Mouse (Mus musculus) ES-E14 (cell line): ENCODE results near the gene Lemd1. TPM values are rescaled to one million over a fixed set of nuclear protein-coding genes. Genes with fewer than 3 reads are reported as not detected.

Experiments used
- DNase-seq: peaks from one replicate; pipeline ENCODE4 v3.0.0-alpha.2; 2013; ENCODE audit warnings: low read depth, low spot score
- H3K27ac ChIP-seq: 2 replicates; pipeline ENCODE4 v1.5.1; 2012; ENCODE audit warnings: low read depth, mild to moderate bottlenecking, low read length, moderate library complexity, mixed read lengths; ENCODE audit not compliant: poor library complexity, insufficient read depth, severe bottlenecking
- H3K36me3 ChIP-seq: 2 replicates; pipeline ENCODE4 v1.6.1; 2012; ENCODE audit warnings: mild to moderate bottlenecking, low read length, moderate library complexity, mixed read lengths; ENCODE audit not compliant: control insufficient read depth, poor library complexity, insufficient read depth, severe bottlenecking
- H3K4me1 ChIP-seq, 2 experiments: fragments of 150-350 bp in 1 of 2; sonication (generic) in 1 of 2; 2 replicates each; pipeline ENCODE4 v1.6.1; 2012; ENCODE audit warnings: low read length in 2 of 2, mild to moderate bottlenecking in 1 of 2, mixed read lengths in 1 of 2; ENCODE audit not compliant: control insufficient read depth in 2 of 2, insufficient read depth in 2 of 2, poor library complexity in 1 of 2
- H3K4me3 ChIP-seq, 2 experiments: fragments of 150-350 bp in 1 of 2; sonication (generic) in 1 of 2; 2 replicates each; pipeline ENCODE4 v1.5.1; 2012; ENCODE audit warnings: low read length in 2 of 2, low read depth in 1 of 2, mild to moderate bottlenecking in 1 of 2, mixed read lengths in 1 of 2; ENCODE audit not compliant: insufficient read depth in 1 of 2, poor library complexity in 1 of 2, severe bottlenecking in 1 of 2
- H3K9ac ChIP-seq: 2 replicates; pipeline ENCODE4 v1.6.1; 2012; ENCODE audit warnings: low read depth, mild to moderate bottlenecking, low read length, mixed read lengths; ENCODE audit not compliant: poor library complexity, insufficient read depth, severe bottlenecking
- H3K9me3 ChIP-seq: fragments of 150-350 bp; sonication (generic); 2 replicates; pipeline ENCODE4 v1.6.1; 2012; ENCODE audit warnings: low read depth, mild to moderate bottlenecking, low read length; ENCODE audit not compliant: control insufficient read depth, insufficient read depth
- CHD2 ChIP-seq: IDR thresholded peaks from 2 replicates; pipeline ENCODE4 v1.6.1; 2014; ENCODE audit warnings: mild to moderate bottlenecking, low read depth, low read length, inconsistent platforms
- HCFC1 ChIP-seq: IDR thresholded peaks from 2 replicates; pipeline ENCODE4 v1.6.1; 2012; ENCODE audit warnings: low read length, inconsistent platforms, borderline replicate concordance; ENCODE audit not compliant: insufficient read depth
- MAFK ChIP-seq: IDR thresholded peaks from 2 replicates; pipeline ENCODE4 v1.6.1; 2014; ENCODE audit warnings: mild to moderate bottlenecking, low read depth, low read length, inconsistent platforms; ENCODE audit not compliant: insufficient read depth
- ZC3H11A ChIP-seq: IDR thresholded peaks from 2 replicates; pipeline ENCODE4 v1.6.1; 2012; ENCODE audit warnings: low read depth, mild to moderate bottlenecking, inconsistent platforms, low read length, borderline replicate concordance
- ZNF384 ChIP-seq: IDR thresholded peaks from 2 replicates; pipeline ENCODE4 v1.6.1; 2012; ENCODE audit warnings: low read depth, low read length, inconsistent platforms
- in situ Hi-C, 2 experiments: fragments of 600-800 bp; cut with MboI; formaldehyde crosslinking; loops; one replicate each; pipeline ENCODE4 v1.15.1; 2025; ENCODE audit warnings: low sequenced_read_pairs in 2 of 2, inconsistent platforms in 1 of 2; ENCODE audit not compliant: unreplicated experiment in 2 of 2
- total RNA-seq: library from RNA; depleted of rRNA; stranded (reverse); fragments of 300-350 nt; gene quantifications from 2 replicates; pipeline ENCODE4 v1.2.3, GENCODE M21; 2012; rRNA removed

Gene Lemd1
- total RNA-seq, 1 experiment, result 3.9 TPM

DNA sequence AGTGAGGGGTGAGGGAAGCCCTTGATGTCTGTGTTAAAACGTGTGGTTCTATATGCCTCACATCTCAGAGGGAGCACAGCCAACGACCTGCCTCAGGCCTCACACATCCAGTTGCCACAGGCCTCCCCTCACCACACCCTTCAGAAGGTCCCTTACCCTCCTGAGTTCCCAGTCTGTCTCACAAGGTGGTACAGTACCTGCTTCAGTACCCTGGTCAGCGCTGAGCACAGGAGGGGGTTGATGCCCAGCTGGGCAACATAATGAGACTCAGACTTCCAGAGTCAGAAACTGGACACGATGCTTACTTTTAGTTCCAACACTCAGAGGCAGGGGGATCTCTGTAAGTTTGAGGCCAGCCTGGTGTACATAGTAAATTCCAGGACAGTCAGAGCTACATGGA lies 115.6 kb downstream of the Lemd1 start:
- Histone ChIP-seq H3K4me3 (no peak overlapping the region), H3K27ac (no peak overlapping the region), H3K4me1 (peaks cover 2 to 10% of the 10 kb centered on the region in 2 experiments; a peak in 1 of 4 replicates), H3K9ac (no peak overlapping the region), H3K9me3 (no peaks in the 10 kb centered on the region), H3K36me3 (no peaks in the 10 kb centered on the region)
- in situ Hi-C loops, result loop anchor here in 1 of 2 experiments (5.0 kb wide), 1 partner anchor 50 kb away; no protein-coding TSS in a partner anchor
- no peak for DNase-seq
- TF ChIP-seq MAFK (no peak), CHD2 (no peak), ZC3H11A (no peak), ZNF384 (no peak), HCFC1 (no peak)

DNA sequence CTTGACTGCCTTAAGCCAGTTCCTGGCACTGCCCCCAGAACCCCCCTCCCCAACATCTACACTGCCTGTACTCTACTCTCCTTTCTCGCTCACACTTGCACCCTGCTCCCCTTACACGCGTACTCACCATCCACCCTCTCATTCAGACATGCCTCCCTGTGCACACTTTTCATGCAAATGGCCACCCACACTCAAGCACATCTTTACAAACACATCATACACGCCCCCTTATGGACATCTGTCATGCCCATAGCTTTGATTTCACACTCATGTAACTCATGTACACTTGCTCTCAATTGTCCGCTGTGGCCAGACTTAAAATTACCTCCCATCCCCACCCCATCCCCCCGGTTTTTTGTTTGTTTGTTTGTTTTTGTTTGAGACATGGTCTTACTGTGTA lies 116.7 kb downstream of the Lemd1 start:
- no peak overlapping the region for H3K9ac ChIP-seq
- in situ Hi-C loops, result loop anchor here in 1 of 2 experiments (5.0 kb wide), 1 partner anchor 49 kb away; no protein-coding TSS in a partner anchor

GRCm38 (mm10) chr1:132308674-132309073 lies 117.4 kb downstream of the Lemd1 start:
- H3K27ac ChIP-seq, result no peak overlapping the region
- no peak for DNase-seq

More for the DNA sequence above, 116.7 kb downstream of the Lemd1 start:
- no peaks in the 10 kb centered on the region for H3K9me3 ChIP-seq
- no peak overlapping the region for H3K27ac ChIP-seq
- DNase-seq, result no peak
- TF ChIP-seq CHD2 (no peak), HCFC1 (no peak), ZC3H11A (no peak), MAFK (no peak), ZNF384 (no peak)
- peaks cover 2 to 12% of the 10 kb centered on the region in 2 experiments; a peak in 1 of 4 replicates for H3K4me1 ChIP-seq
- no peaks in the 10 kb centered on the region for H3K36me3 ChIP-seq
- no peak overlapping the region for H3K4me3 ChIP-seq

More at GRCm38 (mm10) chr1:132308674-132309073, 117.4 kb downstream of the Lemd1 start:
- H3K9ac ChIP-seq, result no peak overlapping the region
- H3K4me3 ChIP-seq, result no peak overlapping the region
- in situ Hi-C loops, result loop anchor here in 1 of 2 experiments (5.0 kb wide), 1 partner anchor 49 kb away; no protein-coding TSS in a partner anchor
- TF ChIP-seq ZNF384, result no peak
- no peak for TF ChIP-seq MAFK
- no peak for TF ChIP-seq ZC3H11A
- no peak for TF ChIP-seq CHD2
- TF ChIP-seq HCFC1, result no peak
- H3K36me3 ChIP-seq, result no peaks in the 10 kb centered on the region
- H3K4me1 ChIP-seq, result peaks cover 2 to 12% of the 10 kb centered on the region in 2 experiments; a peak in 1 of 4 replicates
- H3K9me3 ChIP-seq, result no peaks in the 10 kb centered on the region

Other genes with a start within 250 kb of the Lemd1 start
- 6.0 and 7.5 TPM in 2 replicates for gene Slc45a3, start 228.5 kb upstream of the Lemd1 start, total RNA-seq
- gene Elk4, start 183.8 kb upstream of the Lemd1 start, total RNA-seq, result 10.5 and 14.7 TPM in 2 replicates
- 1.3 and 2.4 TPM in 2 replicates for gene Mfsd4a, start 123.4 kb upstream of the Lemd1 start, total RNA-seq
- gene Cdk18, start 51.7 kb upstream of the Lemd1 start, total RNA-seq, result 9.6 and 10.8 TPM in 2 replicates
- 5.0 and 6.5 TPM in 2 replicates for gene AC124108.1, start within 50 bp of the Lemd1 start, total RNA-seq
- gene Gm10188, start 38.3 kb downstream of the Lemd1 start, total RNA-seq, result 0.37 TPM in 1 of 2 replicates, not detected in the other
- 1.2 and 2.8 TPM in 2 replicates for gene Klhdc8a, start 107.2 kb downstream of the Lemd1 start, total RNA-seq
- 7.4 and 8.0 TPM in 2 replicates for gene Nuak2, start 124.7 kb downstream of the Lemd1 start, total RNA-seq
- gene Tmcc2, start 199.8 kb downstream of the Lemd1 start, total RNA-seq, result 5.8 and 7.9 TPM in 2 replicates
- gene Dstyk, start 226.1 kb downstream of the Lemd1 start, total RNA-seq, result 6.5 and 8.4 TPM in 2 replicates